Mouse (Mus musculus) olfactory bulb, adult 2 months (tissue): ENCODE results near the gene Unc5b.

Experiments used
- CTCF ChIP-seq: fragments of 200-500 bp; IDR thresholded peaks from 2 replicates; pipeline ENCODE4 v1.5.1; 2012; ENCODE audit warnings: low read depth, mild to moderate bottlenecking, low read length, moderate library complexity; ENCODE audit not compliant: insufficient read depth
- POLR2A ChIP-seq: fragments of 200-500 bp; IDR thresholded peaks from 2 replicates; pipeline ENCODE4 v1.6.1; 2012; ENCODE audit warnings: mild to moderate bottlenecking, low read depth, low read length, moderate library complexity; ENCODE audit not compliant: insufficient read depth

DNA sequence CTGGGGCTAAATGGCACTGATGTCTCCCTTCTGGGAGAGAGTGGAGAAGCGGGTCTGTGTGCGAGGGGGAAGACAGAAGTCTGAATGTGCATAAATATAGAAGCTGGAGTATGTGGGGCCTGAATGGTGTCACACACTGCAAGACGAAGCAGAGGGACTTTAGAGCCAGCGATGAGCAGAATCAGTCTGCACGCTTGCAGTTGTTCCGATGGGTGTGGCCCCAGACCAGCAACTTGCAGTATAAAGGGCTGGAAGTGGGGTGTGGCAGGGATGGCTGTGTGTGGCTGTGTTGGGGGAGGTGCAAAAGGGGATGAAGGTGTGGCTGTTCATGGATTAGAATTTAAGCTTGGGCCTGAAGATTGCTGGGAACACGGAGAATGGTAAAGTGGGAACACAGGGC lies 62.8 kb downstream of the Unc5b start:
- TF ChIP-seq CTCF = no peak
- no peak for TF ChIP-seq POLR2A
